Mouse (Mus musculus): ENCODE measurements around the gene Phex. TPM values are rescaled to one million over a fixed set of nuclear protein-coding genes. Genes with fewer than 3 reads are reported as not detected.

Phex gene
- polyA plus RNA-seq, 1 experiment from 2014 or later = 0.23 TPM

DNA sequence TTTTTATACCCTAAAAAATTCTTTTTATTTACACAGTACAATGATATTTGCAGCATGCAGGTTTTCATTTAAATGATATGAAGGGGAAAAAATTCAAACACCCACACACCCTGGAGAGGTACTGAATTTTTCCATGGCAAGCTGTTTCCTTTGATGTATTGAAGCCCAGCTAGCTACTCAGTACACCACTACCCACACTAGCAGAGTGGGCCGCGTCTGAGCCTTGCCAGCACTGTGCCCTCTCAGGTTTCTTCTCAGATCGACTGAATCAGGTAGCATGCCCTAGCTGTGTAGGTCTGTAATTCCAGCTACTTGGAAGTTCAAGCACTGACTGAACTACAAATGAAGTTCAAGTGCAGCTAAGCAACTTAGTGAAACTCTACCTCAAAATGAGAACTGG, 26.7 kb downstream of the Phex start:
- no peak overlapping the region for H3K4me2 ChIP-seq (ENCODE audit: low read length)
- H3K4me3 ChIP-seq (ENCODE audit: low read depth, low read length) = no peak overlapping the region
- H3K27ac ChIP-seq (ENCODE audit: low read length) = no peak overlapping the region
- H3K9ac ChIP-seq (ENCODE audit: low read depth, low read length) = no peak overlapping the region
- no peaks in the 10 kb centered on the region for H3K27me3 ChIP-seq (ENCODE audit: control insufficient read depth, insufficient read depth, low read depth, low read length)
- H3K9me3 ChIP-seq (replicated peaks; ENCODE audit: control insufficient read depth, low read length, poor library complexity, severe bottlenecking) = no peaks in the 10 kb centered on the region
- no peaks in the 10 kb centered on the region for H3K4me1 ChIP-seq (ENCODE audit: control insufficient read depth, insufficient read depth, low read length)
- no peaks in the 10 kb centered on the region for H3K36me3 ChIP-seq (ENCODE audit: control insufficient read depth, insufficient read depth, low read length)
- no peak for ATAC-seq
- 79% methylated on average over 3 of the region's 3 CpGs for WGBS

DNA sequence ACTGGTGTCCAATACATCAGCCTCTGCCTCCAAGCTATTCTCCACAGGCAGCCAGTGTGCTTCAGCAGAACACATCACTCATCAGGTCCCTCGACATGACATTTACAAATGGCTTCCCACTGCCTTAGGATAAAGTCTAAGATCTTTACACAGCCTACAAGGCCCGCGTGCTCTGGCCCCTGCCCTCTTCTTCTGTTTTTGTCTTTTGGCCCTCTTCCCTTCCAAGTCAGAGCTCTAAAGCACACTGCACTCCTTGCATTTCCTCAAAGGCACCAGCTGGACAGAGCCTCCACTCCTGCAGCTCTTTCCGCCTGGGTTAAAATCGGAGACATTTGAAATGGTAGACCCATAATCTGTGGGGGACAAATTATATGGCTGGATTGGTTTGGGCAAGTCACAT, 28.1 kb downstream of the Phex start:
- H3K9ac ChIP-seq (ENCODE audit: low read depth, low read length) = no peak overlapping the region
- H3K36me3 ChIP-seq (ENCODE audit: control insufficient read depth, insufficient read depth, low read length) = no peaks in the 10 kb centered on the region
- no peaks in the 10 kb centered on the region for H3K4me1 ChIP-seq (ENCODE audit: control insufficient read depth, insufficient read depth, low read length)
- no peaks in the 10 kb centered on the region for H3K27me3 ChIP-seq (ENCODE audit: control insufficient read depth, insufficient read depth, low read depth, low read length)
- no peaks in the 10 kb centered on the region for H3K9me3 ChIP-seq (replicated peaks; ENCODE audit: control insufficient read depth, low read length, poor library complexity, severe bottlenecking)
- no peak overlapping the region for H3K4me3 ChIP-seq (ENCODE audit: low read depth, low read length)
- no peak overlapping the region for H3K4me2 ChIP-seq (ENCODE audit: low read length)
- H3K27ac ChIP-seq (ENCODE audit: low read length) = no peak overlapping the region
- 83% methylated on average over 5 of the region's 5 CpGs for WGBS
- ATAC-seq = no peak

GRCm38 (mm10) chrX:157378822-157379221, 36.3 kb downstream of the Phex start:
- H3K4me2 ChIP-seq (ENCODE audit: low read length) = no peak overlapping the region
- no peak overlapping the region for H3K27ac ChIP-seq (ENCODE audit: low read length)
- no peak for ATAC-seq
- 57% methylated on average over 10 of the region's 10 CpGs for WGBS
- H3K36me3 ChIP-seq (ENCODE audit: control insufficient read depth, insufficient read depth, low read length) = no peaks in the 10 kb centered on the region
- no peaks in the 10 kb centered on the region for H3K9me3 ChIP-seq (replicated peaks; ENCODE audit: control insufficient read depth, low read length, poor library complexity, severe bottlenecking)
- H3K4me3 ChIP-seq (ENCODE audit: low read depth, low read length) = no peak overlapping the region
- no peaks in the 10 kb centered on the region for H3K27me3 ChIP-seq (ENCODE audit: control insufficient read depth, insufficient read depth, low read depth, low read length)
- no peak overlapping the region for H3K9ac ChIP-seq (ENCODE audit: low read depth, low read length)
- H3K4me1 ChIP-seq (ENCODE audit: control insufficient read depth, insufficient read depth, low read length) = no peaks in the 10 kb centered on the region

DNA sequence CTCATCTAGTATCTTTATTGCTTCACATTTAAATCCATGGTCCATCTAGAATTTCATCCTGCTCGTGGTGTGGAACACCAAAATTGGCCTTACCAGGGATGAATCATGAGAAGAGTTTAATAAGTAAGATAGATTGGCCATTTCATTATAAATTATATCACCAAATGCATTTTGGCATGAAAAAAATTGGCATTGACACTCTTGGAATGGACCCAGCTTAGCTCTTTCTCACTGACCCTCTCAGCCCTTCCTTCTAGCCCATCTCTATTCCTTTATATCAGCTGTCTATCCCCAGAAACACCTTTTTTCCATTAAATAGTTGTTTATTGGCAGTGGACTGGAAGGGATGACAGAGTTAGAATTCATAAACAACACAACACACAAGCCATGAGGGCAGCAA, 37.7 kb downstream of the Phex start:
- no peaks in the 10 kb centered on the region for H3K36me3 ChIP-seq (ENCODE audit: control insufficient read depth, insufficient read depth, low read length)
- no peak for ATAC-seq
- H3K9me3 ChIP-seq (replicated peaks; ENCODE audit: control insufficient read depth, low read length, poor library complexity, severe bottlenecking) = no peaks in the 10 kb centered on the region
- H3K27me3 ChIP-seq (ENCODE audit: control insufficient read depth, insufficient read depth, low read depth, low read length) = no peaks in the 10 kb centered on the region
- 43% methylated on average over 1 of the region's 1 CpGs for WGBS
- H3K27ac ChIP-seq (ENCODE audit: low read length) = no peak overlapping the region
- H3K4me1 ChIP-seq (ENCODE audit: control insufficient read depth, insufficient read depth, low read length) = no peaks in the 10 kb centered on the region
- H3K4me3 ChIP-seq (ENCODE audit: low read depth, low read length) = no peak overlapping the region
- no peak overlapping the region for H3K4me2 ChIP-seq (ENCODE audit: low read length)
- no peak overlapping the region for H3K9ac ChIP-seq (ENCODE audit: low read depth, low read length)

- WGBS = 63% methylated on average over 3 of the region's 3 CpGs
- no peak overlapping the region for H3K9ac ChIP-seq (ENCODE audit: low read depth, low read length)
- no peak overlapping the region for H3K4me3 ChIP-seq (ENCODE audit: low read depth, low read length)
- H3K27me3 ChIP-seq (ENCODE audit: control insufficient read depth, insufficient read depth, low read depth, low read length) = no peaks in the 10 kb centered on the region
- no peaks in the 10 kb centered on the region for H3K9me3 ChIP-seq (replicated peaks; ENCODE audit: control insufficient read depth, low read length, poor library complexity, severe bottlenecking)
- H3K4me1 ChIP-seq (ENCODE audit: control insufficient read depth, insufficient read depth, low read length) = no peaks in the 10 kb centered on the region
- no peak overlapping the region for H3K27ac ChIP-seq (ENCODE audit: low read length)
- no peaks in the 10 kb centered on the region for H3K36me3 ChIP-seq (ENCODE audit: control insufficient read depth, insufficient read depth, low read length)
- no peak overlapping the region for H3K4me2 ChIP-seq (ENCODE audit: low read length)
- ATAC-seq = no peak
Measured at GRCm38 (mm10) chrX:157373873-157374272, 41.2 kb downstream of the Phex start.

DNA sequence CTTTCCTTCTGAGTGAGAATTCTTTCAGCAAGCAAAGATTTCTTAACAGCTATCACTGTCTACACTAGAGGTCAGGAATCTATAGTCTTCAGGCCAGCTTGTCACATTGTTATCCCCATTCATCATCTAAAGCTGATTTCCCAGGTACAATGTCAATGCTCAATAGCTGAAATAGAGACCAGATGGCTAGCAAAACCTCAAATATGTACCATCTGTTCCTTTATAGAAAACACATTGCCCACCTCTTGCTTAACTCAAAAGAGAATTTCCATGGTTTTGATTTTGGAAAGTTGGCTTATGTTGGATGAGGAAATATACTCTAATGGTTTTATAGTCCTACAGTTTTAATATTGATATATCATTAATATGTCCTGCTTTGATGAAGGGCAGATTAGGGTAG, 45.9 kb downstream of the Phex start:
- no peak overlapping the region for H3K9ac ChIP-seq (ENCODE audit: low read depth, low read length)
- no peak overlapping the region for H3K27ac ChIP-seq (ENCODE audit: low read length)
- H3K4me1 ChIP-seq (ENCODE audit: control insufficient read depth, insufficient read depth, low read length) = no peaks in the 10 kb centered on the region
- no peaks in the 10 kb centered on the region for H3K9me3 ChIP-seq (replicated peaks; ENCODE audit: control insufficient read depth, low read length, poor library complexity, severe bottlenecking)
- H3K36me3 ChIP-seq (ENCODE audit: control insufficient read depth, insufficient read depth, low read length) = no peaks in the 10 kb centered on the region
- no peak overlapping the region for H3K4me2 ChIP-seq (ENCODE audit: low read length)
- no peak overlapping the region for H3K4me3 ChIP-seq (ENCODE audit: low read depth, low read length)
- ATAC-seq = no peak
- H3K27me3 ChIP-seq (ENCODE audit: control insufficient read depth, insufficient read depth, low read depth, low read length) = no peaks in the 10 kb centered on the region

- no peak for ATAC-seq
- WGBS = 81% methylated on average over 4 of the region's 4 CpGs
- Histone ChIP-seq H3K27ac (ENCODE audit: low read length) (no peak overlapping the region), H3K9me3 (replicated peaks; ENCODE audit: control insufficient read depth, low read length, poor library complexity, severe bottlenecking) (no peaks in the 10 kb centered on the region), H3K4me2 (ENCODE audit: low read length) (no peak overlapping the region), H3K27me3 (ENCODE audit: control insufficient read depth, insufficient read depth, low read depth, low read length) (no peaks in the 10 kb centered on the region), H3K9ac (ENCODE audit: low read depth, low read length) (no peak overlapping the region), H3K4me3 (ENCODE audit: low read depth, low read length) (no peak overlapping the region), H3K4me1 (ENCODE audit: control insufficient read depth, insufficient read depth, low read length) (no peaks in the 10 kb centered on the region), H3K36me3 (ENCODE audit: control insufficient read depth, insufficient read depth, low read length) (no peaks in the 10 kb centered on the region)
Measured at GRCm38 (mm10) chrX:157355521-157355920, 59.6 kb downstream of the Phex start.

GRCm38 (mm10) chrX:157346201-157346600, 68.9 kb downstream of the Phex start:
- H3K4me3 ChIP-seq (ENCODE audit: low read depth, low read length) = no peak overlapping the region
- H3K4me1 ChIP-seq (ENCODE audit: control insufficient read depth, insufficient read depth, low read length) = no peaks in the 10 kb centered on the region
- H3K27me3 ChIP-seq (ENCODE audit: control insufficient read depth, insufficient read depth, low read depth, low read length) = no peaks in the 10 kb centered on the region
- no peak for ATAC-seq
- H3K9ac ChIP-seq (ENCODE audit: low read depth, low read length) = no peak overlapping the region
- no peak overlapping the region for H3K27ac ChIP-seq (ENCODE audit: low read length)
- H3K4me2 ChIP-seq (ENCODE audit: low read length) = no peak overlapping the region
- 92% methylated on average over 6 of the region's 6 CpGs for WGBS
- H3K9me3 ChIP-seq (replicated peaks; ENCODE audit: control insufficient read depth, low read length, poor library complexity, severe bottlenecking) = no peaks in the 10 kb centered on the region
- H3K36me3 ChIP-seq (ENCODE audit: control insufficient read depth, insufficient read depth, low read length) = no peaks in the 10 kb centered on the region

DNA sequence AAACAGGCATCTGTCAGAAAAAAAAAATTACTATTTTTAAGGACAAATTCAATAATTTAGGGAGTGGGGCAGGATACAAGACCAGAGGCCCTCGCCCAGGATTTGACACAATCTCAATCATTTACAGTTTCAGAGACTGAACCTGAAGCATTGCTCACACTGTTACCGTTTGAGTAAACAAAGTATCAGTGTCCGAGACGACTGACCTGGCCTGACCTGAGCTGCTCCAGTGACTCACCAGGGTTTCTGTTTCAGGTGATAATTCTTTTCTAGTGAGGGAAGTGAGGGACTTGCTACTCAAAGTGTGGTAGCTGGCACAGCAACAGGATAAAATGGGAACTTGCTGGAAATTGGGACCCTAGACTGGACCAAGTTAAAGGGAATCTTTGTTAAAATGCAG, 80.4 kb downstream of the Phex start:
- no peak overlapping the region for H3K4me3 ChIP-seq (ENCODE audit: low read depth, low read length)
- H3K9me3 ChIP-seq (replicated peaks; ENCODE audit: control insufficient read depth, low read length, poor library complexity, severe bottlenecking) = no peaks in the 10 kb centered on the region
- 67% methylated on average over 4 of the region's 4 CpGs for WGBS
- no peak overlapping the region for H3K27ac ChIP-seq (ENCODE audit: low read length)
- no peaks in the 10 kb centered on the region for H3K36me3 ChIP-seq (ENCODE audit: control insufficient read depth, insufficient read depth, low read length)
- no peaks in the 10 kb centered on the region for H3K27me3 ChIP-seq (ENCODE audit: control insufficient read depth, insufficient read depth, low read depth, low read length)
- no peak for ATAC-seq
- no peak overlapping the region for H3K9ac ChIP-seq (ENCODE audit: low read depth, low read length)
- H3K4me1 ChIP-seq (ENCODE audit: control insufficient read depth, insufficient read depth, low read length) = no peaks in the 10 kb centered on the region
- H3K4me2 ChIP-seq (ENCODE audit: low read length) = no peak overlapping the region

DNA sequence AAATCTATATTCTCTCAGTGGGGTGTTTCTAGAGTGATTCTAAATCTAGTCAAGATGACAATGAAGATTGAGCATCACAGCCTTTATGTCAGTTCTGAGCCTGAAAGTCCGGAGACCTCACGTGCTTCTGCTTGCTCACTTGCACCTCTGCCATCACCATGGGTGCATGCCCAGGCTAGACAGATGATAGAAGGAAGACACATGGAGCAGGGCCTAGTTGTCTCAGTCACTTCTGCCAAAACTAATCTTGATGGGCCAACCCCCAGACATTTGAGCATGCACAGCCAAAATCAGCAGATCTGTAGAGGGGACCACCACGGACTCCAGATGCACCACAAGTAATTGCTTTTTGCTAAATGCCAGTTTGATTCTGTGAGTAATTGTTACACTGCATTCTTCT, 85.3 kb downstream of the Phex start:
- Histone ChIP-seq H3K4me2 (ENCODE audit: low read length) (no peak overlapping the region), H3K9ac (ENCODE audit: low read depth, low read length) (no peak overlapping the region), H3K27ac (ENCODE audit: low read length) (no peak overlapping the region), H3K4me3 (ENCODE audit: low read depth, low read length) (no peak overlapping the region), H3K9me3 (replicated peaks; ENCODE audit: control insufficient read depth, low read length, poor library complexity, severe bottlenecking) (no peaks in the 10 kb centered on the region), H3K36me3 (ENCODE audit: control insufficient read depth, insufficient read depth, low read length) (no peaks in the 10 kb centered on the region), H3K27me3 (ENCODE audit: control insufficient read depth, insufficient read depth, low read depth, low read length) (no peaks in the 10 kb centered on the region), H3K4me1 (ENCODE audit: control insufficient read depth, insufficient read depth, low read length) (no peaks in the 10 kb centered on the region)
- WGBS = 77% methylated on average over 3 of the region's 3 CpGs
- ATAC-seq = no peak

Measured in midbrain, embryonic 16.5 days (tissue).